Mouse (Mus musculus): ENCODE data around the gene Lbh. TPM values are rescaled to one million over a fixed set of nuclear protein-coding genes. Genes with fewer than 3 reads are reported as not detected.
A peak's percentile ranks its signal among the peaks of the same experiment; 100 is the strongest.

Gene Lbh
- polyA plus RNA-seq, 1 experiment from 2014 or later, result 6.4 TPM

DNA sequence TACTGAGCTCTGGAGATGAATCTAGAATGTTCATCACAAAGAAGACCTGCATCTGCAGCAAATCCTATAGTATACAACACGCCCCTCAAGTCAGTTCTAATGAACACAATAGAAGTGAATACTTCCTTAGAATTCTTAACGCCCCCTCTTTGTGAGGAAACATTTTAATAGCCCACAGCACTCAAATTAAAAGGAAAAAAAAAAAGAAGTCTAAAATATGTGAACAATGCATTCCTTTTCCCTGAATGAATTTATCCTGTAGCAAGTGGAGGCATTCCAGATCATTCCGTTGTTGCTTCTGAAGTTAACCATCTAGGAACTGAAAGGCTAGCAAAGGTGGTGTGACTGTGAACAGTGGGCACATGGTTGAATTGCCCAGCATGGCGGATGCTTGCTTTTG lies 50.6 kb downstream of the Lbh start:
- H3K4me3 ChIP-seq (ENCODE audit: low read depth, low read length), result no peak overlapping the region
- no peak overlapping the region for H3K4me2 ChIP-seq
- H3K9me3 ChIP-seq (ENCODE audit: low read depth, low read length), result no peaks in the 10 kb centered on the region
- H3K27ac ChIP-seq (ENCODE audit: low read depth), result no peak overlapping the region
- H3K4me1 ChIP-seq (ENCODE audit: insufficient read depth), result peaks cover 5% of the 10 kb centered on the region; the same call in 1 of the 2 replicates
- H3K9ac ChIP-seq, result no peak overlapping the region
- DNase-seq (no peak), ATAC-seq (ENCODE audit: insufficient read depth) (no peak)
- H3K36me3 ChIP-seq (ENCODE audit: insufficient read depth), result no peaks in the 10 kb centered on the region
- WGBS, result 69% methylated on average over 4 of the region's 4 CpGs
- H3K27me3 ChIP-seq (ENCODE audit: insufficient read depth, low read length), result no peaks in the 10 kb centered on the region
- TF ChIP-seq CTCF (IDR thresholded peaks at IDR 0.05; ENCODE audit: low read depth), result no peak

DNA sequence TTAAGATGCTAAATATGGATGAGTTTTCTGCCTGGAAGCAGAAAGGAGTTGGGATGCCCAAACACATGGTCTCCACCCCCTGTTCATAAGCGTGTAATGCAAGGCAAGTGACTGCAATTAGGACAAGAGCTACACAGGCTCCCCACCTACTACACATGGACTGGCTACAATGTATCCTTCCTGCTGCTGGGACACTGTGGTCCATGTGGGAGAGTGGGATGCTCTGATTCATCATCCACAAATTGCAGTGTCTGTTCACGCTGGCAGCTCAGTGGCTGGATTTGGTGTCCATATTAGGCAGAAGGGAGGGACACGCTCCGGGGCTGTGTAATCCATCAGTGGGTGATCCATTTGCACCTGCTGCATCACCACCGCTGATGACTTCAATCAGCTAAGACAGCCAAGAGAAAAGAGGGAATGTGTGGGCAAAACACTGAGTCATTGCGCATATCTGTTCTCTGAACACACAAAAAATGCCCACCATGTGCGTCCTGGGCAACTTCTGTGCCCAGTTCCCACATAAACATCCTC lies 52.6 kb downstream of the Lbh start:
- no peak for TF ChIP-seq CTCF (IDR thresholded peaks at IDR 0.05; ENCODE audit: low read depth)
- Histone ChIP-seq H3K36me3 (ENCODE audit: insufficient read depth) (no peaks in the 10 kb centered on the region), H3K27ac (ENCODE audit: low read depth) (no peak overlapping the region), H3K9ac (no peak overlapping the region), H3K9me3 (ENCODE audit: low read depth, low read length) (no peaks in the 10 kb centered on the region), H3K27me3 (ENCODE audit: insufficient read depth, low read length) (no peaks in the 10 kb centered on the region), H3K4me2 (no peak overlapping the region), H3K4me3 (ENCODE audit: low read depth, low read length) (no peak overlapping the region), H3K4me1 (ENCODE audit: insufficient read depth) (peaks cover 5% of the 10 kb centered on the region; the same call in 1 of the 2 replicates)
- ATAC-seq (ENCODE audit: insufficient read depth), result no peak
- 76% methylated on average over 7 of the region's 7 CpGs for WGBS
- no peak for DNase-seq

DNA sequence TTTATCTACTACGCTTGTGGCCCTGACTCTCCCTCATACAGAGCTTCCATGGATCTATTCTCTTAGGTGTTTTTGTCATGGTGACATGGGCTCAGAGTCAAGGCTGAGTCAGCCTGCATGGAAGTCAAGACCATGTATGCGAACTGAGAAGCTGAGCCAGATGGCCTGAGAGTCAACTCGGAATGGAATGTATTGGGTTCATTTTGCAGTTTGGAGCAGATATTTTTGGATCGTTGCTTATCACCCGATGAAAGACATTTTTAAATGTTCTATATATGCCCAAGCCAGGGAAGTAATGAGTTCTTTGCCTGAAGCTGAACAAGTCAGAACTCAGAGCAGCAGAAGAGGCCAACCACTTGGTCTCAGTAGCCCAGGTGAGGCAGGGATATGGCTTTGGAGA lies 54.9 kb downstream of the Lbh start:
- Histone ChIP-seq H3K27me3 (ENCODE audit: insufficient read depth, low read length) (no peaks in the 10 kb centered on the region), H3K4me3 (ENCODE audit: low read depth, low read length) (no peak overlapping the region), H3K36me3 (ENCODE audit: insufficient read depth) (no peaks in the 10 kb centered on the region), H3K9me3 (ENCODE audit: low read depth, low read length) (no peaks in the 10 kb centered on the region), H3K4me1 (ENCODE audit: insufficient read depth) (no peaks in the 10 kb centered on the region), H3K9ac (no peak overlapping the region), H3K4me2 (no peak overlapping the region), H3K27ac (ENCODE audit: low read depth) (no peak overlapping the region)
- no peak for TF ChIP-seq CTCF (IDR thresholded peaks at IDR 0.05; ENCODE audit: low read depth)
- ATAC-seq (ENCODE audit: insufficient read depth) (no peak), DNase-seq (no peak)
- WGBS, result 73% methylated on average over 5 of the region's 5 CpGs

DNA sequence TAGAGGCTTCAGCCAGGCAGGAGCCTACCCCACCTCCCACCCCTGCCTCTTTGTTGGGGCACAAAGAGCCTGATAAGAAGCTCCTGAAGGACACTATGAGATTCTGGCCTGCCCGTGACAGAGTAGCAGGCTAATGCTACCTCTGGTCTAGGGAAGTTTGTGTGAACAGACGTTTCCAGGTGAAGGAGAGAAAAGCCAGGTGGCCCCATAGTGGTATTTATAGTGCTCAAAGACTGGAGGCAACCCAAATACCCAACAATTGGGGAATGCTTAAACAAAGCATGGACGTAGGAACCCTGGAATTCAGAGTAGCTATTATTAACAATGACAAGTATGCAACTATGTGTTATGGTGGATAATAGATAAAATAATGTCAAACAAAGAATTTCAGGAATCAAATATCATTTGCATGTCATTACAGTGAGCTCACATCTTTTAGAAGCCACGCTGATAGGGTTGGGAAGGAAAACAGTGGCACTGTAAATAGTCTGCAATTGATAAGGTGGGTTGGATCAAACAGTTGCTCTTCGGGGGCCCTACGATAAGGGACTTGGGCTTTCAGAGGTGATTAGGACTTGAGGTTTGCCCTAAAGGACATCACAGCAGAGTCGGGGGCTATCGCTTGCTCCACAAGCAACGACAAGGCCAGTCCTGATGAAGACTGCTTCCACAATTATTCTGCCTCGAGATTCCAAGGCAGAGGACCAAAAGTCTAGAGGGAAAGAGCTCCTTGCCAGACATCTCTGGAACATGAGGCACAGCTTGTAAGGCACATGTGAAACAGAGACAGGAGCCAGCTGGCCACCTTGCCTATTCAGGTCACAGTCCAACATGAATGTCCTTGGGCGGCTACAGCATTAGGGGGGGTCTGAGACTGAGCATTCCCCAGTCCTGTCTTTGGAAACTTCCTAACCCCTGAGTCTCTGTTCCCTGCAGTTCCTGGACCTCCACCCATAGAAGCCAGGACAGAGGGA lies 58.4 kb downstream of the Lbh start:
- DNase-seq (no peak), ATAC-seq (ENCODE audit: insufficient read depth) (peak; percentile 38)
- no peaks in the 10 kb centered on the region for H3K27me3 ChIP-seq (ENCODE audit: insufficient read depth, low read length)
- no peak overlapping the region for H3K4me2 ChIP-seq
- no peaks in the 10 kb centered on the region for H3K9me3 ChIP-seq (ENCODE audit: low read depth, low read length)
- WGBS, result 40% methylated on average over 11 of the region's 11 CpGs
- H3K36me3 ChIP-seq (ENCODE audit: insufficient read depth), result no peaks in the 10 kb centered on the region
- H3K4me1 ChIP-seq (ENCODE audit: insufficient read depth), result no peaks in the 10 kb centered on the region
- TF ChIP-seq CTCF (IDR thresholded peaks at IDR 0.05; ENCODE audit: low read depth), result no peak
- H3K9ac ChIP-seq, result no peak overlapping the region
- no peak overlapping the region for H3K4me3 ChIP-seq (ENCODE audit: low read depth, low read length)
- no peak overlapping the region for H3K27ac ChIP-seq (ENCODE audit: low read depth)

DNA sequence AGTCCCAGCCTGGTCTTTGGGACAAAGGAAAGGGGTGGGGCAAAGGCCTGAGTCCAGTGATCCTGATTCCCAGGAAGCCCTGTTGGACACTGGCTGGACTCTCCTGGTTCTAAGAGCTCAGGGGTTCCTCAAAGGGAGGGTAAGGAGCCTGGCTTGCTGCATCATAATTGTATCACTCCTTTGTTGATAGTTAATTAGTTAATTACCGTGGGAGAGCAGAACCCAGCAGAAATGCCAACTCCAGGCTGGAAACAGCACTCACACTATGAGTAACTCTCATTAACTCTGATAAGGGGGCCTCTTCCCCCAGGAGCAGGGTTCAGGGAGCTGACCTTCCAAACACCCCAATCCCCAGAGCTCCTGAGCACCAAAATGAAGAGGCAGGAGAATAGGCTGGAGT lies 59.5 kb downstream of the Lbh start:
- ATAC-seq (ENCODE audit: insufficient read depth) (no peak), DNase-seq (no peak)
- Histone ChIP-seq H3K27me3 (ENCODE audit: insufficient read depth, low read length) (no peaks in the 10 kb centered on the region), H3K4me3 (ENCODE audit: low read depth, low read length) (no peak overlapping the region), H3K36me3 (ENCODE audit: insufficient read depth) (no peaks in the 10 kb centered on the region), H3K4me2 (no peak overlapping the region), H3K9ac (no peak overlapping the region), H3K27ac (ENCODE audit: low read depth) (no peak overlapping the region), H3K9me3 (ENCODE audit: low read depth, low read length) (no peaks in the 10 kb centered on the region), H3K4me1 (ENCODE audit: insufficient read depth) (no peaks in the 10 kb centered on the region)
- 79% methylated on average over 1 of the region's 1 CpGs for WGBS
- no peak for TF ChIP-seq CTCF (IDR thresholded peaks at IDR 0.05; ENCODE audit: low read depth)

DNA sequence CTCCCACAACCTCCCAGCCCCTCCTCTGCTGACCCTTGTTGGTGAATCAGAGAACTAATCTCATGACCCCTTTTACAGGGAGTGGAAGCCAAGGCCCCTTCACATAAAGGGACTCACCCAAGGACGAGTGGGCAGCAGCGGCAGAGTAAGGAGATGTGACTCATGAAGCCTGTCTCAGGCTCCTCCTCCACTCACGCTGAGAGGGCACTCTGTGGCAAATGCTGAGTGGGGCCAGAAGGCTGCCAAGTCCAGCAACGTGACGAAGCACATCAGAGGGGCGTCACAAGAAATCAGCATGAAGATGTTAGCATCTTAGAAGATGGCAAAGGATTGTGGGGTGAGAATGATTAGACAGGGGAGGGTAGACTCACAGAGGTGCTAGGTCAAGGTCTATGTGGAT lies 64.1 kb downstream of the Lbh start:
- WGBS, result 57% methylated on average over 6 of the region's 6 CpGs
- no peak for TF ChIP-seq CTCF (IDR thresholded peaks at IDR 0.05; ENCODE audit: low read depth)
- no peaks in the 10 kb centered on the region for H3K36me3 ChIP-seq (ENCODE audit: insufficient read depth)

DNA sequence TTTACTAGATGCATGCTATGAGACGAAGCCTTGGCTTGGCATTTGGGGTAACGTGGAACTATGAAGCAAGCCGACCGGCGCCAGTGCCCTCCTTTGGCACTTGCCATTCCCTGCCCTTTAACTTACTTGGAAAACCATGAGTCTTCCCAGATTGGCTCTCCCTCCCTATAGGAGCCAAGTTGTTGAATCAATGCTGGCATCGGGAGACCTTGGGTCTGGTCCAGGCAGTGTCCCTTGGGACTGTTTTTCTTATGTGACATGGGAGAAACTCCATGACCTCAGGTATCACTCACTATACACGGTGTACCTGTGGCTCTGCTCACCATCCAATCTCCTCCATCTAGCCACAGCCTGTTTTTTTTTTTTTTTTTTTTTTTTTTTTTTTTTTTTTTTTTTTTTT lies 65.4 kb downstream of the Lbh start:
- ATAC-seq (ENCODE audit: insufficient read depth) (no peak), DNase-seq (no peak)
- Histone ChIP-seq H3K4me1 (ENCODE audit: insufficient read depth) (no peaks in the 10 kb centered on the region), H3K9me3 (ENCODE audit: low read depth, low read length) (no peaks in the 10 kb centered on the region), H3K9ac (no peak overlapping the region), H3K36me3 (ENCODE audit: insufficient read depth) (no peaks in the 10 kb centered on the region), H3K27ac (ENCODE audit: low read depth) (no peak overlapping the region), H3K27me3 (ENCODE audit: insufficient read depth, low read length) (no peaks in the 10 kb centered on the region), H3K4me3 (ENCODE audit: low read depth, low read length) (no peak overlapping the region), H3K4me2 (no peak overlapping the region)
- WGBS, result 87% methylated on average over 7 of the region's 7 CpGs
- no peak for TF ChIP-seq CTCF (IDR thresholded peaks at IDR 0.05; ENCODE audit: low read depth)

More for the DNA sequence above, 64.1 kb downstream of the Lbh start:
- Histone ChIP-seq H3K4me1 (ENCODE audit: insufficient read depth) (no peaks in the 10 kb centered on the region), H3K27me3 (ENCODE audit: insufficient read depth, low read length) (no peaks in the 10 kb centered on the region), H3K27ac (ENCODE audit: low read depth) (no peak overlapping the region), H3K4me3 (ENCODE audit: low read depth, low read length) (no peak overlapping the region), H3K4me2 (no peak overlapping the region), H3K9me3 (ENCODE audit: low read depth, low read length) (no peaks in the 10 kb centered on the region), H3K9ac (no peak overlapping the region)
- no peak for ATAC-seq (ENCODE audit: insufficient read depth)
- no peak for DNase-seq

Data from lung, embryonic 14.5 days (tissue).